Mouse (Mus musculus): Measurements from ENCODE around the gene Pkd1. TPM values are rescaled to one million over a fixed set of nuclear protein-coding genes. Genes with fewer than 3 reads are reported as not detected.
A peak's percentile ranks its signal among the peaks of the same experiment; 100 is the strongest.

Pkd1 gene
- total and polyA plus RNA-seq, 2 experiments from 2014 or later = 16.0 to 87.9 TPM

DNA sequence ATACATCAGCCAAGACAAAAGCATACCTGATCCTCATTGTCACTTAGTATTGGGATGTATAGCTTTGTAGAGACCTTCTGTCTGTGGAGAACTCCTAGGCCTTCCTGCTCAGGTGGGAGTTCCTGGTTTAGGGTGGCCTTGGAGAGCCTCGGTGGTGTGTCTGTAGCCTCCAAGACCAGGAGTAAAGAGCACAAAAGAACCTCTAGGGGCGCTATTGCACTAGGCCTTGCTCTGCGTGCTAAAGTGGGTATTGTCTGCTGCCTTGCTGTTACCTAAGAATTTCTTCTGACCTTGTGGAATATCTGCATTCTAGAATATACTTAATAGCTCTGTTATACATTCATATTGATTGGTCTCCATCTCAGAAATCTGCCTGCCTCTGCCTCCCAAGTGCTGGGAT, 9.3 kb upstream of the Pkd1 start:
- no peak overlapping the region for H3K9ac ChIP-seq (replicated peaks; ENCODE audit: low read length)
- no peak overlapping the region for H3K27ac ChIP-seq
- 7% methylated on average over 3 of the region's 3 CpGs for WGBS
- ATAC-seq (no peak), DNase-seq (ENCODE audit: low spot score) (peak; percentile 77)
- no peak overlapping the region for H3K4me3 ChIP-seq (ENCODE audit: low read length)
- no peaks in the 10 kb centered on the region for H3K27me3 ChIP-seq (ENCODE audit: insufficient read depth, low read length)
- H3K4me1 ChIP-seq (ENCODE audit: insufficient read depth, low read length) = peaks cover 8% of the 10 kb centered on the region; the same call in 1 of the 2 replicates
- no peak overlapping the region for H3K4me2 ChIP-seq (ENCODE audit: low read depth, low read length)
- peak; percentile 77 for TF ChIP-seq CTCF (IDR thresholded peaks at IDR 0.05; ENCODE audit: low read depth)
- no peaks in the 10 kb centered on the region for H3K36me3 ChIP-seq (ENCODE audit: insufficient read depth, low read length)
- no peaks in the 10 kb centered on the region for H3K9me3 ChIP-seq (ENCODE audit: low read length)

DNA sequence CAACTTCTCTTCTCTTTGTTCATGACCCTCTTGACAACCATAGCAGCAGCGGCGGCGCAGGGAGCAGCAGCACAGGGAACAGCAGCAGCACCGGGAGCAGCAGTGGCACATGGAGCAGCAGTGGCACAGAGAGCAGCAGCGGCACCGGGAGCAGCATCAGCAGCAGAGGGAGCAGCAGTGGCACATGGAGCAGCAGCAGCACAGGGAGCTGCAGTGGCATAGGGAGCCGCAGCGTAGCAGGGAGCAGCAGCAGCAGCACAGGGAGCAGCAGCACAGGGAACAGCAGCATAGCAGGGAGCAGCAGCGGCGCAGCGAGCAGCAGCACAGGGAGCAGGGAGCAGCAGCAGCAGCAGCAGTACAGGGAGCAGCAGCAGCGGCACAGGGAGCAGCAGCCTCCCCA, 5.0 kb upstream of the Pkd1 start:
- Histone ChIP-seq H3K4me1 (ENCODE audit: insufficient read depth, low read length) (peaks cover 3% of the 10 kb centered on the region; the same call in 1 of the 2 replicates), H3K9ac (replicated peaks; ENCODE audit: low read length) (no peak overlapping the region), H3K9me3 (ENCODE audit: low read length) (no peaks in the 10 kb centered on the region), H3K4me2 (ENCODE audit: low read depth, low read length) (no peak overlapping the region), H3K36me3 (ENCODE audit: insufficient read depth, low read length) (no peaks in the 10 kb centered on the region), H3K4me3 (ENCODE audit: low read length) (no peak overlapping the region), H3K27ac (no peak overlapping the region), H3K27me3 (ENCODE audit: insufficient read depth, low read length) (no peaks in the 10 kb centered on the region)
- DNase-seq (ENCODE audit: low spot score) (no peak), ATAC-seq (no peak)
- 5% methylated on average over 12 of the region's 12 CpGs for WGBS
- peak; percentile 14; the same call in 1 of the 2 replicates for TF ChIP-seq CTCF (IDR thresholded peaks at IDR 0.05; ENCODE audit: low read depth)

DNA sequence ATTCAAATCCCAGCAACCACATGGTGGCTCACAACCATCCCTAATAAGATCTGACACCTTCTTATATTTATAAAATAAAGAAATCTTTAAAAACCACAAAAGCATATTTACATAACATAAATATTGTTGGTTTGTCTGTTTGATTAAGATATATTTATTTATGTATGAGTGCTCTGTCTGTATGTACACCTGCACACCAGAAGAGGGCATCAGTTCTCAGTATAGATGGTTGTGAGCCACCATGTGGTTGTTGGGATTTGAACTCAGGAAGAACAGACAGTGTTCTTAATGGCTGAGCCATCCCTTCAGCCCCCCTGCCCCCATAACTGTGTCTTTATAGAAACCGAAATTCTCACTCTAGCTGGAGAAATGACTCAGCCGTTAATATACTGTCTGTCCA, 4.4 kb upstream of the Pkd1 start:
- TF ChIP-seq CTCF (IDR thresholded peaks at IDR 0.05; ENCODE audit: low read depth) = peak; percentile 12; the same call in 1 of the 2 replicates
- H3K4me1 ChIP-seq (ENCODE audit: insufficient read depth, low read length) = peaks cover 3% of the 10 kb centered on the region; the same call in 1 of the 2 replicates
- H3K9ac ChIP-seq (replicated peaks; ENCODE audit: low read length) = no peak overlapping the region
- no peak overlapping the region for H3K4me3 ChIP-seq (ENCODE audit: low read length)
- H3K27me3 ChIP-seq (ENCODE audit: insufficient read depth, low read length) = no peaks in the 10 kb centered on the region
- no peaks in the 10 kb centered on the region for H3K9me3 ChIP-seq (ENCODE audit: low read length)
- WGBS = 94% methylated on average over 2 of the region's 2 CpGs
- ATAC-seq = no peak
- H3K4me2 ChIP-seq (ENCODE audit: low read depth, low read length) = no peak overlapping the region
- H3K36me3 ChIP-seq (ENCODE audit: insufficient read depth, low read length) = no peaks in the 10 kb centered on the region
- no peak overlapping the region for H3K27ac ChIP-seq
- DNase-seq (ENCODE audit: low spot score) = no peak

DNA sequence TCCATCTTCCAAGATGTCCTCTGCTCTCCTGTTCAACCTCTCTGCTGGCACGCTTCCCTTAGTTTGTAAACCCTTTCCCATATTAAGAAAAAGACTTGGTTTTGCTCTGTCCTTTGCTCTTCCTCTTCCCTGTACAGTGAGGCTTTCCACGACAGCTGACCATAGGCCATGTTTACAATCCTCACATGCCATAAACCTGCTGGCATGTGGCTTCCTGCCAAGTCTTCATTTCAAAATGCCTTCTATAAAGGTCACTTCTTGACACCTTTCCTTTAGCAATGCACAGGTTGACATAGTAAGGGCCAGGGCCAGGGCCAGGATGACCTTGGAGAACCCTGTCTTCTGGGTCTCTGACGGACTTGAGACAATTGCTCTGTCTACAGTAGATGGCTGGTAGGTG, 3.4 kb upstream of the Pkd1 start:
- H3K4me2 ChIP-seq (ENCODE audit: low read depth, low read length) = no peak overlapping the region
- H3K27ac ChIP-seq = no peak overlapping the region
- DNase-seq (ENCODE audit: low spot score) = no peak
- H3K9me3 ChIP-seq (ENCODE audit: low read length) = no peaks in the 10 kb centered on the region
- H3K27me3 ChIP-seq (ENCODE audit: insufficient read depth, low read length) = no peaks in the 10 kb centered on the region
- no peaks in the 10 kb centered on the region for H3K36me3 ChIP-seq (ENCODE audit: insufficient read depth, low read length)
- 82% methylated on average over 3 of the region's 3 CpGs for WGBS
- H3K4me3 ChIP-seq (ENCODE audit: low read length) = no peak overlapping the region
- TF ChIP-seq CTCF (IDR thresholded peaks at IDR 0.05; ENCODE audit: low read depth) = no peak
- ATAC-seq = no peak
- peaks cover 9% of the 10 kb centered on the region for H3K4me1 ChIP-seq (ENCODE audit: insufficient read depth, low read length)
- H3K9ac ChIP-seq (replicated peaks; ENCODE audit: low read length) = no peak overlapping the region

DNA sequence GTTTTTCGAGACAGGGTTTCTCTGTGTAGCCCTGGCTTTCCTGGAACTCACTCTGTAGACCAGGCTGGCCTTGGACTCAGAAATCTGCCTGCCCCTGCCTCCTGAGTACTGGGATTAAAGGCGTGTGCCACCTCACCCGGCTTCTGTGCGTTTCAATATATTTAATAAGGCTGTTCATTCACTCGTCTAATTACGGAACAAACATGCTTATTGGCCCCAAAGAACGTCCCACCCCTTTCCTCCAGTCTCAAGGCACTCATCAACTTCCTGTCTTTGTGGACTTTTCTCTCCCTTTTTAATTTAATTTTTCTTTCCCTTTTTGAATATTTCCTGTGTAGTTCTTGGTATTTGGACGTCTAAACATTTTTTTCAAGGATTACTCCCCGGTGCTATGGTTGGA, 1.2 kb upstream of the Pkd1 start:
- Histone ChIP-seq H3K4me1 (ENCODE audit: insufficient read depth, low read length) (peaks cover 26% of the 10 kb centered on the region), H3K4me3 (ENCODE audit: low read length) (peak overlapping the region; percentile 85), H3K9ac (replicated peaks; ENCODE audit: low read length) (peak overlapping the region; percentile 24; the same call in 1 of the 2 replicates), H3K36me3 (ENCODE audit: insufficient read depth, low read length) (no peaks in the 10 kb centered on the region), H3K27me3 (ENCODE audit: insufficient read depth, low read length) (no peaks in the 10 kb centered on the region), H3K9me3 (ENCODE audit: low read length) (no peaks in the 10 kb centered on the region), H3K4me2 (ENCODE audit: low read depth, low read length) (peak overlapping the region; percentile 90), H3K27ac (peak overlapping the region; percentile 99; the same call in 1 of the 2 replicates)
- ATAC-seq (no peak), DNase-seq (ENCODE audit: low spot score) (no peak)
- WGBS = 39% methylated on average over 9 of the region's 9 CpGs
- no peak for TF ChIP-seq CTCF (IDR thresholded peaks at IDR 0.05; ENCODE audit: low read depth)

DNA sequence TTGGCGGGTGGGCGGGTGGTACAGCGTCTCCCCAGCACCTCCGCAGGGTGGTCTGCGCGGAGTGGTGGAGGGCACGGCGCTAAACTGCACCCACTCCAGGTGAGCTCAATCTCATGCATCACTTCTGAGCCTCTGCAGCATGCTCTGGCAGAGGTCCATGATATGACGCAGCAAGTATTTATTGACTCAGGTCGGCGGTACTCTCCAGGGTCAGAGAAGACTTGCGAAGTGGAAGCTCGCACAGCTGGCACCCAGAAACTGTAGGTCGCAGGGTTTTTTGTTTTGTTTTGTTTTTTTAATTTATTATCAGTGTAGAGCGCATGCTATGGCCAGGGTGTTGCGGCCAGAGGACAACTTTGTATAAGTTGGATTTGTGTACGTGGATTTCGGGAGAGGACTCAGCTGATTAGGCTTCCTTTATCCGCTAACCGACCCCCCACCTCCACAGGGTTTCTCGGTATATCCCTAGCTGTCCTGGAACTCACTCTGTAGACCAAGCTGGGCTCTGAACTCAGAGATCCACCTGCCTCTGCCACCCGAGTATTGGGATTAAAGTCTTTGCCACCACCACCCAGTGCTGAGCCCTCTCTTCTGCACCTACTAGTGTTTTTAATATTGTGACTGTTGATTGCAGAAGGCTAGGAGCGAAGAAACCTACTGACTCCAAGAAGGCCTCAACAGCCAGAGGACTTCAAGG, 565 bp upstream of the Pkd1 start:
- peak overlapping the region; percentile 96; the same call in 1 of the 2 replicates for H3K9ac ChIP-seq (replicated peaks; ENCODE audit: low read length)
- ATAC-seq (peak; percentile 13), DNase-seq (ENCODE audit: low spot score) (peak; percentile 52)
- 5% methylated on average over 23 of the region's 23 CpGs for WGBS
- no peaks in the 10 kb centered on the region for H3K27me3 ChIP-seq (ENCODE audit: insufficient read depth, low read length)
- no peaks in the 10 kb centered on the region for H3K36me3 ChIP-seq (ENCODE audit: insufficient read depth, low read length)
- H3K4me2 ChIP-seq (ENCODE audit: low read depth, low read length) = peak overlapping the region; percentile 90
- H3K4me1 ChIP-seq (ENCODE audit: insufficient read depth, low read length) = peaks cover 26% of the 10 kb centered on the region
- peak overlapping the region; percentile 99 for H3K27ac ChIP-seq
- TF ChIP-seq CTCF (IDR thresholded peaks at IDR 0.05; ENCODE audit: low read depth) = no peak
- peak overlapping the region; percentile 85 for H3K4me3 ChIP-seq (ENCODE audit: low read length)
- no peaks in the 10 kb centered on the region for H3K9me3 ChIP-seq (ENCODE audit: low read length)

DNA sequence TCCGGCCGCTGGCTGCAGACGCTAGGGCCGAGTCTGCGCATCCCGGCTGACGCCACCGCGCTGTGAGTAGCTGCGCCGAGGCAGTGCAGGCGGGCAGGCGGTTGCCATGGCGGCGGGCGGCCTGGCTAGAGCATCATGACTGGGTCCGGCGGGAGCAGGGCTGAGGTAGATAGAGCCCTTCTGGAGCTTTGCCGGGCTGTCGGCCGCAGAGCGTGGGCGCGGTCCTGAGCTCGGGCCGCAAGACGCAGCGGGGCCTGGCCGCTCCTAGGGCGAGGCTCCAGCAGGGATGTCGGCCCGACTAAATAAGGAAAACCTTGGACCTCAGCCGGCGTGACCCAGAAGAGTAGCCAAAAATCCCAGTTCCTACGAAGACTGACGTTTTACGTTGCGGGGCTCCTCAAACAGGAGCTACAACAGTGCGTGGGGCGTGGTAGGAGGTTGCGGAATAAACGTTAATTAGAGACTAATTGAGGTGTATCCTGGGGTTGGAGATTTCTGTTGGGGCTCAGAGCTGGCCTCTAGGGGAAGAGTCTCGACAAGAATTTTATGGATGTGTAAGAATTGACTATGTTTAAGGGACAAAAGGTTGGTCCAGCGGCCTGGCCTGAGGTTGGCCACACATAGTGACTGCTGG, 899 bp downstream of the Pkd1 start:
- ATAC-seq (peak; percentile 75), DNase-seq (ENCODE audit: low spot score) (peak; percentile 88)
- Histone ChIP-seq H3K9ac (replicated peaks; ENCODE audit: low read length) (peak overlapping the region; percentile 96), H3K4me2 (ENCODE audit: low read depth, low read length) (peak overlapping the region; percentile 90), H3K27ac (peak overlapping the region; percentile 99), H3K4me3 (ENCODE audit: low read length) (peak overlapping the region; percentile 85), H3K36me3 (ENCODE audit: insufficient read depth, low read length) (no peaks in the 10 kb centered on the region), H3K4me1 (ENCODE audit: insufficient read depth, low read length) (peaks cover 26% of the 10 kb centered on the region), H3K27me3 (ENCODE audit: insufficient read depth, low read length) (no peaks in the 10 kb centered on the region), H3K9me3 (ENCODE audit: low read length) (no peaks in the 10 kb centered on the region)
- WGBS = under 1% methylated on average over 44 of the region's 44 CpGs
- TF ChIP-seq CTCF (IDR thresholded peaks at IDR 0.05; ENCODE audit: low read depth) = no peak
